Mouse (Mus musculus) layer of hippocampus, adult 18-20 months (tissue): ENCODE data around the gene Krt25. TPM values are rescaled to one million over a fixed set of nuclear protein-coding genes. Genes with fewer than 3 reads are reported as not detected.
A peak's percentile ranks its signal among the peaks of the same experiment; 100 is the strongest.

Experiments used
- DNase-seq, 2 experiments: peaks; one replicate each; pipeline ENCODE4 v3.0.0; 2022; ENCODE audit warnings: low spot score in 2 of 2
- long read RNA-seq: library from polyadenylated mRNA; stranded (forward); transcript quantifications from one replicate; pipeline ENCODE4 v2.0.0, GENCODE M21; 2021
- total RNA-seq, 2 experiments: library from RNA; stranded (reverse); gene quantifications; 2 replicates each; pipeline ENCODE4 v1.2.3; 2021

Gene Krt25
- not detected for total RNA-seq
- long read RNA-seq = 0 reads

- DNase-seq = no peak
Observed at GRCm38 (mm10) chr11:99322851-99323250, at the start of gene Krt25. Gene Krt25, minus strand, starts transcription at chr11:99322951.

GRCm38 (mm10) chr11:99369853-99370451 lies 47.2 kb upstream of the Krt25 start:
- peak; percentile 44 to 77 for DNase-seq

GRCm38 (mm10) chr11:99369229-99369628 lies 46.5 kb upstream of the Krt25 start:
- no peak for DNase-seq

GRCm38 (mm10) chr11:99366791-99367190 lies 44.0 kb upstream of the Krt25 start:
- DNase-seq = no peak

GRCm38 (mm10) chr11:99364412-99364811 lies 41.7 kb upstream of the Krt25 start:
- DNase-seq = peak; percentile 25 to 74

- DNase-seq = no peak
Observed at GRCm38 (mm10) chr11:99361423-99361822, 38.7 kb upstream of the Krt25 start.

GRCm38 (mm10) chr11:99351004-99351403 lies 28.3 kb upstream of the Krt25 start, which contains the start of gene Krt27:
Gene Krt27, minus strand, starts transcription at chr11:99351104.
- no peak for DNase-seq

GRCm38 (mm10) chr11:99339299-99339847 lies 16.6 kb upstream of the Krt25 start:
- no peak for DNase-seq

GRCm38 (mm10) chr11:99337866-99338265 lies 15.1 kb upstream of the Krt25 start, which contains the start of gene Krt26:
Gene Krt26, minus strand, starts transcription at chr11:99337966.
- no peak for DNase-seq

- DNase-seq = peak; percentile 72 to 86
Observed at GRCm38 (mm10) chr11:99333426-99333825, 10.7 kb upstream of the Krt25 start.

- DNase-seq = no peak
Observed at GRCm38 (mm10) chr11:99329655-99330054, 6.9 kb upstream of the Krt25 start.

GRCm38 (mm10) chr11:99321094-99321493 lies 1.7 kb downstream of the Krt25 start:
- no peak for DNase-seq

- no peak for DNase-seq
Observed at GRCm38 (mm10) chr11:99319127-99319526, 3.6 kb downstream of the Krt25 start.

- no peak for DNase-seq
Observed at GRCm38 (mm10) chr11:99316543-99316942, 6.2 kb downstream of the Krt25 start.

- no peak for DNase-seq
Observed at GRCm38 (mm10) chr11:99314594-99314993, 8.2 kb downstream of the Krt25 start.

GRCm38 (mm10) chr11:99310882-99311281 lies 11.9 kb downstream of the Krt25 start:
- peak in 1 of 2 experiments; percentile 17 for DNase-seq

GRCm38 (mm10) chr11:99307579-99307978 lies 15.2 kb downstream of the Krt25 start:
- peak; percentile 19 to 81 for DNase-seq

- no peak for DNase-seq
Observed at GRCm38 (mm10) chr11:99295039-99295438, 27.7 kb downstream of the Krt25 start.

- peak in 1 of 2 experiments; percentile 39 for DNase-seq
Observed at GRCm38 (mm10) chr11:99292846-99293245, 29.9 kb downstream of the Krt25 start.

- no peak for DNase-seq
Observed at GRCm38 (mm10) chr11:99284833-99285312, 37.9 kb downstream of the Krt25 start, which contains the start of gene Krt24. Gene Krt24, minus strand, starts transcription at chr11:99285262.

GRCm38 (mm10) chr11:99284011-99284410 lies 38.7 kb downstream of the Krt25 start:
- DNase-seq = peak; percentile 11 to 45

- no peak for DNase-seq
Observed at GRCm38 (mm10) chr11:99283334-99283733, 39.4 kb downstream of the Krt25 start.

GRCm38 (mm10) chr11:99281116-99281515 lies 41.6 kb downstream of the Krt25 start:
- no peak for DNase-seq
